Mouse (Mus musculus) forebrain, embryonic 11.5 days (tissue): Measurements from ENCODE around the gene Srsf7. TPM values are rescaled to one million over a fixed set of nuclear protein-coding genes. Genes with fewer than 3 reads are reported as not detected.
A peak's percentile ranks its signal among the peaks of the same experiment; 100 is the strongest.

Experiments used
- ATAC-seq: fragments of 200-750 bp; cut with Nextera tagmentation; replicated peaks from 2 replicates; pipeline ENCODE4 v1.8.0; 2017; ENCODE audit warnings: moderate TSS enrichment; ENCODE audit not compliant: low FRiP score
- DNase-seq: peaks from one replicate; pipeline ENCODE4 v3.0.0-alpha.2; 2017; ENCODE audit warnings: low spot score
- H3K27ac ChIP-seq: fragments of 300-500 bp; sonication (generic); 2 replicates; pipeline ENCODE4 v1.5.1; 2014; ENCODE audit warnings: low read depth, low read length
- H3K27me3 ChIP-seq: fragments of 300-500 bp; sonication (generic); 2 replicates; pipeline ENCODE4 v1.6.1; 2014; ENCODE audit warnings: mild to moderate bottlenecking, low read length, mixed read lengths; ENCODE audit not compliant: control insufficient read depth, insufficient read depth
- H3K36me3 ChIP-seq: fragments of 300-500 bp; sonication (generic); 2 replicates; pipeline ENCODE4 v1.6.1; 2014; ENCODE audit warnings: mild to moderate bottlenecking, low read length, moderate library complexity, mixed read lengths; ENCODE audit not compliant: control insufficient read depth, insufficient read depth
- H3K4me1 ChIP-seq: fragments of 300-500 bp; sonication (generic); replicated peaks from 2 replicates; pipeline ENCODE4 v1.6.1; 2014; ENCODE audit warnings: low read length, mixed read lengths; ENCODE audit not compliant: control insufficient read depth, insufficient read depth
- H3K4me2 ChIP-seq: fragments of 300-500 bp; sonication (generic); 2 replicates; pipeline ENCODE4 v1.6.1; 2014; ENCODE audit warnings: low read depth, mild to moderate bottlenecking, low read length, moderate library complexity, mixed read lengths; ENCODE audit not compliant: severe bottlenecking
- H3K4me3 ChIP-seq: fragments of 300-500 bp; sonication (generic); 2 replicates; pipeline ENCODE4 v1.5.1; 2014; ENCODE audit warnings: low read depth, low read length
- H3K9ac ChIP-seq: fragments of 300-500 bp; sonication (generic); 2 replicates; pipeline ENCODE4 v1.6.1; 2014; ENCODE audit warnings: low read length
- H3K9me3 ChIP-seq: fragments of 300-500 bp; sonication (generic); 2 replicates; pipeline ENCODE4 v1.6.1; 2016; ENCODE audit warnings: low read length, mixed read lengths; ENCODE audit not compliant: control insufficient read depth
- WGBS: fragments of 180-500 bp; shearing (Covaris S2); extraction: QIAGEN DNeasy Blood & Tissue Kit; methylation state at CpG from one replicate; pipeline ENCODE4 v1.1.7; 2014; 5-methylcytosine and 5-hydroxymethylcytosine counted together
- polyA plus RNA-seq: library from polyadenylated mRNA; unstranded; fragments of >200 nt; fragmentation: Nextera tagmentation; extraction: Ambion mirVana; gene quantifications from 2 replicates; pipeline ENCODE4 v1.2.1, GENCODE M21; 2014

Srsf7 gene
- polyA plus RNA-seq, 1 experiment from 2014 or later: 893 TPM

DNA sequence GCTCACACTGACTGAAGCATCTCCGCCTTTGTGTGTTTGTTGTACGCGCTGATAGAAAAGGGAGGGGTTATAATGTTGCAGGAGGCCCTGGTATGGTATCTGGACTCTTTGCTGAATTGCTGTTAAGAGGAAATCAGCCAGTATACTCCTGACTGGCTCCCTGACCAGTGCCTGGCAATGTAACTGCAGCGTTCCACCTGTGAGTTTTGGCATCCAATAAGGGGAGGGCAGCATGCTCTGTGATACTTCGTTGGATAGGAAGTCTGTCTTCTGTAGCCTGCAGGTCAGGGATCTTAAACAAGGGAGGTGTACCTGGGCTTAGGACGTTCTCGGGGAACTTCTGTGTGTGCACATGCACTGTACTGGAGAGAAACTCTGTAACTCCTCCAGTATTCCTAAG lies 36.2 kb downstream of the Srsf7 start:
- no peak for ATAC-seq

DNA sequence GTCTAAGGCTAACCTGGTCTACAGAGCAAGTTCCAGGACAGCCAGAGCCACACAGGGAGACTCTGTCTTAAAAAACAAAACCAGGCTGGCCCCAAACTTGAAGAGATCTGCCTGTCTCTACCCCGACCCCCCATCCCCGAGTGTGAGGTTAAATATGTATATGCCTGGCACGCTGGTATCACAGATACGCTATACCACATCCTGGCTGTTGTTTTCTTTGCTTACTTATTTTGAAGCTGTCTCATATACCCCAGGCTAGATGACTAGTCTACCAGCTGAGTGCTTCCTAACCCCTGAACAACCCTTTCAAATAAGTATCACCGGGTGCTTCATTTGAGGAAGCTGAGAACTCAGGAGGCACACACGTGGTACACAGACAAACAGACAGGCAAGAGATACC lies 37.3 kb downstream of the Srsf7 start:
- WGBS: 93% methylated on average over 6 of the region's 6 CpGs
- H3K27me3 ChIP-seq: no peaks in the 10 kb centered on the region
- H3K9me3 ChIP-seq: no peaks in the 10 kb centered on the region
- H3K36me3 ChIP-seq: no peaks in the 10 kb centered on the region
- no peak for ATAC-seq
- H3K4me1 ChIP-seq: peaks cover 4% of the 10 kb centered on the region; the same call in 1 of the 2 replicates
- H3K9ac ChIP-seq: no peak overlapping the region
- H3K4me3 ChIP-seq: no peak overlapping the region
- no peak for DNase-seq
- H3K4me2 ChIP-seq: no peak overlapping the region
- H3K27ac ChIP-seq: no peak overlapping the region

More for the DNA sequence above, 36.2 kb downstream of the Srsf7 start:
- no peak overlapping the region for H3K4me2 ChIP-seq
- no peak overlapping the region for H3K27ac ChIP-seq
- H3K4me3 ChIP-seq: no peak overlapping the region
- H3K9me3 ChIP-seq: no peaks in the 10 kb centered on the region
- peaks cover 4% of the 10 kb centered on the region; the same call in 1 of the 2 replicates for H3K4me1 ChIP-seq
- no peak for DNase-seq
- no peak overlapping the region for H3K9ac ChIP-seq
- 91% methylated on average over 7 of the region's 7 CpGs for WGBS
- H3K27me3 ChIP-seq: no peaks in the 10 kb centered on the region
- H3K36me3 ChIP-seq: no peaks in the 10 kb centered on the region

GRCm38 (mm10) chr17:80168425-80169182 lies 38.5 kb downstream of the Srsf7 start:
- no peaks in the 10 kb centered on the region for H3K27me3 ChIP-seq
- H3K36me3 ChIP-seq: no peaks in the 10 kb centered on the region
- DNase-seq (peak; percentile 64), ATAC-seq (peak; percentile 71; the same call in 1 of the 2 replicates)
- peaks cover 4% of the 10 kb centered on the region; the same call in 1 of the 2 replicates for H3K4me1 ChIP-seq
- no peak overlapping the region for H3K9ac ChIP-seq
- H3K4me3 ChIP-seq: no peak overlapping the region
- no peaks in the 10 kb centered on the region for H3K9me3 ChIP-seq
- 28% methylated on average over 16 of the region's 16 CpGs for WGBS
- H3K4me2 ChIP-seq: 0 out of 2 replicates have a peak overlapping the region, but pooled peaks have one; percentile 15
- H3K27ac ChIP-seq: no peak overlapping the region

DNA sequence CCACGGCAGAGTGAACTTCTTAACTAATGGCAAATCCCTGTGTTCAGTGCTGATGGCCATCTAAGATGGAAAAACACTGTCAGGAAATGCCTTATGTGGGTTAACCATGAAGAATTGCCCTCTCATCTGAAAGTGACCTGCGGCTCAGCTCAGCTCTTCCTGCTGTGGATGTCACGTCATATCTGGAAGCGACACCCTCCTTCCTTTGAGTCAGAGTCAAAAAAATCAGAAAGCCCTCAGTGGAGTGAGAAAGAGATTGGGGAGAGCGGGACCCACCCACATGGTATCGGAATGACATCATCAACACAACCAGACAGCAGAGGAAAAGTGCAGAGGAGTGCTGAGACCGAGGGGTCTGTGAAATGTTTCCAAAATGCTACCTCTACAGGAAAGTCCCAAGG lies 39.3 kb downstream of the Srsf7 start:
- no peak for DNase-seq
- Histone ChIP-seq H3K9me3 (no peaks in the 10 kb centered on the region), H3K4me2 (no peak overlapping the region), H3K9ac (no peak overlapping the region), H3K27ac (no peak overlapping the region), H3K27me3 (no peaks in the 10 kb centered on the region), H3K36me3 (no peaks in the 10 kb centered on the region), H3K4me1 (peaks cover 4% of the 10 kb centered on the region; the same call in 1 of the 2 replicates), H3K4me3 (no peak overlapping the region)
- 71% methylated on average over 7 of the region's 7 CpGs for whole genome bisulfite sequencing
- ATAC-seq: peak; percentile 27; the same call in 1 of the 2 replicates

GRCm38 (mm10) chr17:80167436-80167835 lies 39.7 kb downstream of the Srsf7 start:
- Histone ChIP-seq H3K27ac (no peak overlapping the region), H3K36me3 (no peaks in the 10 kb centered on the region), H3K4me2 (no peak overlapping the region), H3K27me3 (no peaks in the 10 kb centered on the region), H3K9ac (no peak overlapping the region), H3K4me3 (no peak overlapping the region), H3K9me3 (no peaks in the 10 kb centered on the region), H3K4me1 (peaks cover 4% of the 10 kb centered on the region; the same call in 1 of the 2 replicates)
- ATAC-seq (no peak), DNase-seq (no peak)
- WGBS: 66% methylated on average over 4 of the region's 4 CpGs

DNA sequence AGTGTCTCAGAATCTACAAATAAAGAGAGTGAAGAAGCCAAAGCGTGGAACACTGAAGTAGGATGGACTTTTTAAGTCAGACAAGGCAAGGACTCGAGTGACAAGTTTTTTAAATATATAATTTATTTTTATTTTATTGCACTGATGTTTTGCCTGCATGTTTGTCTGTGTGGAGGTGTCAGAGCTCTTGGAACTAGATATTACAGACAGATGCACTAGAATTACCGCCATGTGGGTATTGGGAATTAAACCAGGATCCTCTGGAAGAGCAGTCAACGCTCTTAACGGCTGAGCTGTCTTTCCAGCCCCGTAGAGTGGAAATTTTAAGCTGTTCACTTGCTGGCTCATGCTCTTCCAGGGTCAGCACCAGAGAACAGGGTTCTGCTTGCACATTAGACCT lies 40.8 kb downstream of the Srsf7 start:
- no peaks in the 10 kb centered on the region for H3K9me3 ChIP-seq
- no peaks in the 10 kb centered on the region for H3K36me3 ChIP-seq
- H3K4me2 ChIP-seq: no peak overlapping the region
- no peak overlapping the region for H3K27ac ChIP-seq
- no peak overlapping the region for H3K4me3 ChIP-seq
- ATAC-seq (no peak), DNase-seq (no peak)
- H3K9ac ChIP-seq: no peak overlapping the region
- no peaks in the 10 kb centered on the region for H3K27me3 ChIP-seq
- peaks cover 4% of the 10 kb centered on the region; the same call in 1 of the 2 replicates for H3K4me1 ChIP-seq
- 86% methylated on average over 6 of the region's 6 CpGs for WGBS

GRCm38 (mm10) chr17:80165741-80166140 lies 41.4 kb downstream of the Srsf7 start:
- Histone ChIP-seq H3K9me3 (no peaks in the 10 kb centered on the region), H3K9ac (no peak overlapping the region), H3K4me2 (no peak overlapping the region), H3K36me3 (no peaks in the 10 kb centered on the region), H3K4me3 (no peak overlapping the region), H3K4me1 (peaks cover 4% of the 10 kb centered on the region; the same call in 1 of the 2 replicates), H3K27me3 (no peaks in the 10 kb centered on the region), H3K27ac (no peak overlapping the region)
- 85% methylated on average over 6 of the region's 6 CpGs for WGBS
- DNase-seq: no peak
- ATAC-seq: no peak

DNA sequence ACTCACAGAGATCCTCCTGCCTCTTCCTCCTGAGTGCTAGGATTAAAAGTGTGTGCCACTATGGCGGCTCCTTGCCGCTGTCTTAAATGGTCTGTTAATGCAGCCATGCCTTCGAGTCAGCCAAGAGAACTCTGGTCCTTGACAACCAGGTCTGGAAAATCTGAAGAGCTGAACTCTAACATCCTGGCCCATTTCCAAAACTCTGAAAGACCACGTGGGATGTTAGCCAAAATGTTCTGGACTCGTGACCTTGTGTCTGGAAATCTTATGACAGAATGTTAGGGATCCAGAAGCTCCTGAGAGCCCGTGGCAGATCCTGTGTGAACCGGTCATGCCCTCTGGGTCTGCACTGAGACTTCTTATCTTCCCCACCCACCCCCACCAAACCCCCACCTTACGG lies 43.1 kb downstream of the Srsf7 start:
- Histone ChIP-seq H3K27me3 (no peaks in the 10 kb centered on the region), H3K27ac (no peak overlapping the region), H3K9me3 (no peaks in the 10 kb centered on the region)

GRCm38 (mm10) chr17:80160454-80160853 lies 46.7 kb downstream of the Srsf7 start:
- Histone ChIP-seq H3K27me3 (no peaks in the 10 kb centered on the region), H3K4me1 (no peaks in the 10 kb centered on the region), H3K9ac (no peak overlapping the region), H3K4me2 (no peak overlapping the region), H3K9me3 (no peaks in the 10 kb centered on the region), H3K27ac (no peak overlapping the region), H3K4me3 (no peak overlapping the region), H3K36me3 (no peaks in the 10 kb centered on the region)
- ATAC-seq (no peak), DNase-seq (no peak)
- 93% methylated on average over 5 of the region's 5 CpGs for WGBS

More for the DNA sequence above, 43.1 kb downstream of the Srsf7 start:
- DNase-seq (no peak), ATAC-seq (no peak)
- Histone ChIP-seq H3K4me3 (no peak overlapping the region), H3K9ac (no peak overlapping the region), H3K4me1 (peaks cover 4% of the 10 kb centered on the region; the same call in 1 of the 2 replicates), H3K4me2 (no peak overlapping the region), H3K36me3 (no peaks in the 10 kb centered on the region)
- WGBS: 90% methylated on average over 8 of the region's 8 CpGs
